Comparison of ENCODE assay signal across 9 mouse cellular contexts in the genomic region with DNA sequence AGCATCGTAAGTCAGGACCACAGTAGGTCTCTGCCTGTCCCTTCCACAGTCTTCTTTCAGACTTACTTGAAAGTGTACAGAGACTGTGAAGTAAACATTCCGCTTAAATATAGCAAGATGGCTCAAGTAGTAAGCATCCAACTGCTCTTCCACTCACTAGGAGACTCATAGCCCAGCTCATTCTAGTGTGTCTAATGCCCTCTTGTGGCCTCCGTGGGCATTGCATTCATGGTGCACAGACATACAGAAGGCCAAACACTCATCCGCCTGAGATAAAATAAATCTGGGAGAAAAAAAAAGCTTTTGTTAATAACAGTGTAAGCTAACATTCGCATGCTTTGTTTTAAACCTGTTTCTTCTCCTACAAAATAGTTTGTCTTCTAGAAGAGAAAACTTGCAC. TPM values are rescaled to one million over a fixed set of nuclear protein-coding genes. Genes with fewer than 3 reads are reported as not detected.
DNase-seq lines count a peak whose midpoint lies in the region; ATAC-seq and TF ChIP-seq lines count a peak whose summit lies in the region.
"Had no signal": no experiment of that assay in that cellular context is flagged by ENCODE, and none has a peak within 500 bp of the region (broad histone marks: within the 10 kb centered on the region; RNA-seq: fewer than 3 reads in every experiment).

No protein-coding gene starts in this region.

- H3K9ac ChIP-seq in kidney, embryonic 14.5 days (ENCODE audit: low read depth, low read length), result no peak overlapping the region
- H3K9ac ChIP-seq in limb, embryonic 11.5 days (ENCODE audit: low read length), result no peak overlapping the region
- H3K9ac ChIP-seq: stomach, embryonic 15.5 days had no signal

- no peaks in the 10 kb centered on the region for H3K9me3 ChIP-seq in kidney, embryonic 14.5 days (ENCODE audit: control insufficient read depth, low read length)
- H3K9me3 ChIP-seq in limb, embryonic 11.5 days (ENCODE audit: control insufficient read depth, low read length), result no peaks in the 10 kb centered on the region
- H3K9me3 ChIP-seq: stomach, embryonic 15.5 days had no signal

- no peak overlapping the region for H3K27ac ChIP-seq in kidney, embryonic 14.5 days (ENCODE audit: low read depth, low read length)
- no peak overlapping the region for H3K27ac ChIP-seq in cortical plate, adult 2 months (ENCODE audit: insufficient read depth, low read length)
- no peak overlapping the region for H3K27ac ChIP-seq in limb, embryonic 11.5 days (replicated peaks; ENCODE audit: low read depth, low read length)
- H3K27ac ChIP-seq: stomach, embryonic 15.5 days had no signal

- peak; percentile 61 for TF ChIP-seq CTCF in cortical plate, adult 2 months (IDR thresholded peaks at IDR 0.05; ENCODE audit: extremely low read depth, insufficient read depth, low read length)

- H3K4me1 ChIP-seq in kidney, embryonic 14.5 days (ENCODE audit: control insufficient read depth, insufficient read depth, low read length), result no peaks in the 10 kb centered on the region
- H3K4me1 ChIP-seq in cortical plate, adult 2 months (ENCODE audit: control insufficient read depth, insufficient read depth, low read length), result no peaks in the 10 kb centered on the region
- H3K4me1 ChIP-seq in limb, embryonic 11.5 days (ENCODE audit: control insufficient read depth, insufficient read depth, low read length), result no peaks in the 10 kb centered on the region
- H3K4me1 ChIP-seq: stomach, embryonic 15.5 days had no signal

- peaks cover 79% of the 10 kb centered on the region for H3K36me3 ChIP-seq in kidney, embryonic 14.5 days (ENCODE audit: control insufficient read depth, insufficient read depth, low read length)
- peaks cover 18% of the 10 kb centered on the region for H3K36me3 ChIP-seq in limb, embryonic 11.5 days (ENCODE audit: control insufficient read depth, insufficient read depth, low read length)

- ATAC-seq in kidney, embryonic 14.5 days (ENCODE audit: low FRiP score, low TSS enrichment), result no peak
- peak; percentile 78 for ATAC-seq in activated CD4-positive, CD25-positive, alpha-beta regulatory T cell, adult 4 months
- no peak for ATAC-seq in limb, embryonic 11.5 days (ENCODE audit: insufficient number of reproducible peaks, low FRiP score, low TSS enrichment, low read depth)
- ATAC-seq in neutrophil, adult 5-6 weeks (ENCODE audit: extremely low read depth, insufficient number of reproducible peaks, low FRiP score, poor library complexity, severe bottlenecking), result peak; percentile 77; the same call in 1 of the 2 replicates

- no peak overlapping the region for H3K4me2 ChIP-seq in kidney, embryonic 14.5 days (replicated peaks; ENCODE audit: low read depth, low read length)
- H3K4me2 ChIP-seq in limb, embryonic 11.5 days (ENCODE audit: low read depth, severe bottlenecking), result no peak overlapping the region
- H3K4me2 ChIP-seq: stomach, embryonic 15.5 days had no signal

- H3K27me3 ChIP-seq in kidney, embryonic 14.5 days (ENCODE audit: control insufficient read depth, insufficient read depth, low read length), result no peaks in the 10 kb centered on the region
- no peaks in the 10 kb centered on the region for H3K27me3 ChIP-seq in limb, embryonic 11.5 days (ENCODE audit: control insufficient read depth, insufficient read depth, low read length)
- H3K27me3 ChIP-seq: stomach, embryonic 15.5 days had no signal

- H3K4me3 ChIP-seq in kidney, embryonic 14.5 days (ENCODE audit: low read length), result no peak overlapping the region
- no peak overlapping the region for H3K4me3 ChIP-seq in cortical plate, adult 2 months (ENCODE audit: insufficient read depth, low read length)
- no peak overlapping the region for H3K4me3 ChIP-seq in limb, embryonic 11.5 days (ENCODE audit: low read depth, low read length)
- H3K4me3 ChIP-seq: stomach, embryonic 15.5 days had no signal

- TF ChIP-seq POLR2A in cortical plate, adult 2 months (IDR thresholded peaks at IDR 0.05; ENCODE audit: extremely low read depth, insufficient read depth, low read length), result no peak

- peak; percentile 27 for DNase-seq in kidney, adult 11 months
- peak; percentile 87 for DNase-seq in induced T-regulatory cell, adult 2 months (ENCODE audit: low read depth)
- peak; percentile 82 for DNase-seq in limb, embryonic 11.5 days (ENCODE audit: low spot score)
- DNase-seq in thymus, postnatal 10 days (ENCODE audit: low spot score in 2 of 2), result peak; percentile 18 to 71

- WGBS in kidney, embryonic 14.5 days, result 79% methylated on average over 5 of the region's 5 CpGs
- 72% methylated on average over 5 of the region's 5 CpGs for WGBS in limb, embryonic 11.5 days

RNA-seq across cellular contexts. Expression of a gene that starts 23.8 kb away (rescaled TPM):
- 41.4 and 64.9 TPM in 2 replicates for polyA plus RNA-seq in kidney, embryonic 14.5 days (2014; fragmentation: Nextera tagmentation; extraction: Ambion mirVana)
- polyA plus RNA-seq in activated CD4-positive, CD25-positive, alpha-beta regulatory T cell, adult 4 months (2017; shearing (Covaris generic)), result 10 to 100 TPM; 17.7 to 19.1 TPM
- 38.5 and 40.7 TPM in 2 replicates for polyA plus RNA-seq in cortical plate, adult 2 months (2012; rRNA removed)
- polyA plus RNA-seq in limb, embryonic 11.5 days (2014; fragmentation: Nextera tagmentation; extraction: Ambion mirVana), result 51.8 and 58.8 TPM in 2 replicates
- total RNA-seq in neutrophil, adult 5-6 weeks (2017), result 11.8 and 15.1 TPM in 2 replicates

RNA-seq across cellular contexts. Expression of a gene that starts 37.6 kb away (rescaled TPM):
- 12.5 and 14.0 TPM in 2 replicates for polyA plus RNA-seq in kidney, embryonic 14.5 days (2014; fragmentation: Nextera tagmentation; extraction: Ambion mirVana)
- polyA plus RNA-seq in activated CD4-positive, CD25-positive, alpha-beta regulatory T cell, adult 4 months (2017; shearing (Covaris generic)), result 10 to 100 TPM in 1 of 2 experiments, 1 to 10 TPM in 1; 9.5 to 10.6 TPM
- polyA plus RNA-seq in cortical plate, adult 2 months (2012; rRNA removed), result 26.4 and 26.7 TPM in 2 replicates
- polyA plus RNA-seq in limb, embryonic 11.5 days (2014; fragmentation: Nextera tagmentation; extraction: Ambion mirVana), result 11.9 and 13.3 TPM in 2 replicates
- 61.9 and 66.9 TPM in 2 replicates for total RNA-seq in neutrophil, adult 5-6 weeks (2017)

RNA-seq across cellular contexts. Expression of a gene that starts 42.9 kb away (rescaled TPM):
- 35.6 and 94.4 TPM in 2 replicates for polyA plus RNA-seq in kidney, embryonic 14.5 days (2014; fragmentation: Nextera tagmentation; extraction: Ambion mirVana)
- 10 to 100 TPM; 17.9 to 25.0 TPM for polyA plus RNA-seq in activated CD4-positive, CD25-positive, alpha-beta regulatory T cell, adult 4 months (2017; shearing (Covaris generic))
- polyA plus RNA-seq in cortical plate, adult 2 months (2012; rRNA removed), result 43.1 and 45.5 TPM in 2 replicates
- polyA plus RNA-seq in limb, embryonic 11.5 days (2014; fragmentation: Nextera tagmentation; extraction: Ambion mirVana), result 30.8 and 41.9 TPM in 2 replicates
- total RNA-seq in neutrophil, adult 5-6 weeks (2017), result 13.3 and 15.7 TPM in 2 replicates

Comparison
In these comparisons a context has a peak if more than half of its experiments do, and no peak if none do; other contexts are left out.
1. DNase-seq: peak in every context shown above with its lines; median percentile 87 in induced T-regulatory cell, adult 2 months; 82 in limb, embryonic 11.5 days; 44 in thymus, postnatal 10 days; 27 in kidney, adult 11 months.
2. ATAC-seq: peak in activated CD4-positive, CD25-positive, alpha-beta regulatory T cell, adult 4 months (single experiment) and neutrophil, adult 5-6 weeks (single experiment); none in kidney, embryonic 14.5 days (single experiment) and limb, embryonic 11.5 days (single experiment).